Mouse (Mus musculus): ENCODE measurements around the gene Mzt1. TPM values are rescaled to one million over a fixed set of nuclear protein-coding genes. Genes with fewer than 3 reads are reported as not detected.

Mzt1 gene
- 19.1 and 25.8 TPM in 2 replicates for polyA plus RNA-seq (2012; rRNA removed)
- polyA plus RNA-seq (2014; fragmentation: Nextera tagmentation; extraction: Ambion mirVana): 29.5 and 30.4 TPM in 2 replicates

- no peak for TF ChIP-seq EP300 (IDR thresholded peaks at IDR 0.05; ENCODE audit: low read depth)
- no peak for TF ChIP-seq CTCF (IDR thresholded peaks at IDR 0.05; ENCODE audit: low read depth)
- Histone ChIP-seq H3K27ac (peak within 1 kb of the TSS; percentile 88), H3K27me3 (ENCODE audit: control insufficient read depth, insufficient read depth, low read length) (no peaks in the 10 kb centered on the region), H3K9ac (replicated peaks) (peak within 1 kb of the TSS; percentile 98), H3K4me3 (ENCODE audit: insufficient read depth in 1 of 2, low read depth in 2 of 2, low read length in 2 of 2) (peak within 1 kb of the TSS; percentile 95 to 98), H3K9me3 (ENCODE audit: control insufficient read depth, low read length) (no peaks in the 10 kb centered on the region), H3K4me1 (replicated peaks; ENCODE audit: control insufficient read depth in 2 of 2, insufficient read depth in 2 of 2, low read length in 1 of 2) (peaks cover 10 to 23% of the 10 kb centered on the region in 2 experiments), H3K36me3 (replicated peaks; ENCODE audit: control insufficient read depth, insufficient read depth, low read depth) (peaks cover under 1% of the 10 kb centered on the region), H3K4me2 (ENCODE audit: low read depth) (peak within 1 kb of the TSS; percentile 76)
- ATAC-seq (ENCODE audit: insufficient read depth): peak; percentile 91
- DNase-seq (ENCODE audit: low read depth in 3 of 3, low spot score in 3 of 3): peak; percentile 86 to 92 (median 89)
- WGBS (ENCODE audit: insufficient replicate concordance): under 1% methylated on average over 67 of the region's 81 CpGs
Measured at GRCm38 (mm10) chr14:99046031-99046781, at the start of gene Mzt1, which contains the start of gene Bora. Gene Mzt1 (minus strand): TSS chr14:99046134. Gene Bora (plus strand): TSS chr14:99046222.

GRCm38 (mm10) chr14:99088947-99089346 lies 43.0 kb upstream of the Mzt1 start:
- Histone ChIP-seq H3K4me2 (ENCODE audit: low read depth) (no peak overlapping the region), H3K9ac (replicated peaks) (no peak overlapping the region), H3K27me3 (ENCODE audit: control insufficient read depth, insufficient read depth, low read length) (no peaks in the 10 kb centered on the region), H3K9me3 (ENCODE audit: control insufficient read depth, low read length) (no peaks in the 10 kb centered on the region), H3K27ac (no peak overlapping the region), H3K4me1 (replicated peaks; ENCODE audit: control insufficient read depth in 2 of 2, insufficient read depth in 2 of 2, low read length in 1 of 2) (no peaks in the 10 kb centered on the region), H3K36me3 (replicated peaks; ENCODE audit: control insufficient read depth, insufficient read depth, low read depth) (peaks cover 57% of the 10 kb centered on the region), H3K4me3 (ENCODE audit: insufficient read depth in 1 of 2, low read depth in 2 of 2, low read length in 2 of 2) (no peak overlapping the region)
- ATAC-seq (ENCODE audit: insufficient read depth) (no peak), DNase-seq (ENCODE audit: low read depth in 3 of 3, low spot score in 3 of 3) (no peak)
- WGBS (ENCODE audit: insufficient replicate concordance): 87% methylated on average over 7 of the region's 7 CpGs
- TF ChIP-seq CTCF (IDR thresholded peaks at IDR 0.05; ENCODE audit: low read depth) (no peak), EP300 (IDR thresholded peaks at IDR 0.05; ENCODE audit: low read depth) (no peak)

GRCm38 (mm10) chr14:99071146-99071545 lies 25.2 kb upstream of the Mzt1 start:
- no peak for DNase-seq (ENCODE audit: low read depth in 3 of 3, low spot score in 3 of 3)
- no peak overlapping the region for H3K4me2 ChIP-seq (ENCODE audit: low read depth)
- H3K9me3 ChIP-seq (ENCODE audit: control insufficient read depth, low read length): no peaks in the 10 kb centered on the region
- no peaks in the 10 kb centered on the region for H3K27me3 ChIP-seq (ENCODE audit: control insufficient read depth, insufficient read depth, low read length)
- H3K4me3 ChIP-seq (ENCODE audit: insufficient read depth in 1 of 2, low read depth in 2 of 2, low read length in 2 of 2): no peak overlapping the region
- ATAC-seq (ENCODE audit: insufficient read depth): no peak
- H3K9ac ChIP-seq (replicated peaks): no peak overlapping the region
- peaks cover 48% of the 10 kb centered on the region for H3K36me3 ChIP-seq (replicated peaks; ENCODE audit: control insufficient read depth, insufficient read depth, low read depth)
- H3K4me1 ChIP-seq (replicated peaks; ENCODE audit: control insufficient read depth in 2 of 2, insufficient read depth in 2 of 2, low read length in 1 of 2): no peaks in the 10 kb centered on the region
- H3K27ac ChIP-seq: no peak overlapping the region
- 79% methylated on average over 4 of the region's 4 CpGs for WGBS (ENCODE audit: insufficient replicate concordance)
- TF ChIP-seq CTCF (IDR thresholded peaks at IDR 0.05; ENCODE audit: low read depth) (no peak), EP300 (IDR thresholded peaks at IDR 0.05; ENCODE audit: low read depth) (no peak)

GRCm38 (mm10) chr14:99063091-99063490 lies 17.2 kb upstream of the Mzt1 start:
- Histone ChIP-seq H3K4me2 (ENCODE audit: low read depth) (no peak overlapping the region), H3K9ac (replicated peaks) (no peak overlapping the region), H3K36me3 (replicated peaks; ENCODE audit: control insufficient read depth, insufficient read depth, low read depth) (peaks cover 34% of the 10 kb centered on the region), H3K27me3 (ENCODE audit: control insufficient read depth, insufficient read depth, low read length) (no peaks in the 10 kb centered on the region), H3K4me3 (ENCODE audit: insufficient read depth in 1 of 2, low read depth in 2 of 2, low read length in 2 of 2) (no peak overlapping the region), H3K9me3 (ENCODE audit: control insufficient read depth, low read length) (no peaks in the 10 kb centered on the region), H3K4me1 (replicated peaks; ENCODE audit: control insufficient read depth in 2 of 2, insufficient read depth in 2 of 2, low read length in 1 of 2) (no peaks in the 10 kb centered on the region), H3K27ac (no peak overlapping the region)
- ATAC-seq (ENCODE audit: insufficient read depth): no peak
- TF ChIP-seq EP300 (IDR thresholded peaks at IDR 0.05; ENCODE audit: low read depth) (no peak), CTCF (IDR thresholded peaks at IDR 0.05; ENCODE audit: low read depth) (no peak)
- 64% methylated on average over 2 of the region's 2 CpGs for WGBS (ENCODE audit: insufficient replicate concordance)
- no peak for DNase-seq (ENCODE audit: low read depth in 3 of 3, low spot score in 3 of 3)

DNA sequence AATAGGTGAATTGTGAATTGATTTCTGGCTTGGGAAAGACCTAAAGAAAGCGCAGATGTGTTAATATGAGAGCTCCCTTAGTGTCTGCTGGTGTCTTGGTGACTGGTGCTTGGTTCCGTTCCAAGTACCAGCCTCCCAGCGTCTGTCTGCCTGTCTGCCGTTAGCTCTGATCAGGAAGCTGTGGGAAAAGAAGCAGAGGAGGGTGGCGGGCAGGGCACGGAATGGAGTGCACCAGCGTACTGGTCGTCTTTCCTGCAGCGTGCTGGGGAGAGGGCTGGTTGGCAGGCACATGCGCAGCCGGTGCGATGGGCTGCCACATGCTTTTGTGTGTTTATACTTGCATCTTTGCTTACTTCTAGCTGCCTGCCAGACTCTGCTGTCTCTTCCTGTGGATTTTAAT lies 14.7 kb upstream of the Mzt1 start:
- Histone ChIP-seq H3K36me3 (replicated peaks; ENCODE audit: control insufficient read depth, insufficient read depth, low read depth) (peaks cover 33% of the 10 kb centered on the region), H3K4me2 (ENCODE audit: low read depth) (no peak overlapping the region), H3K4me3 (ENCODE audit: insufficient read depth in 1 of 2, low read depth in 2 of 2, low read length in 2 of 2) (no peak overlapping the region), H3K27me3 (ENCODE audit: control insufficient read depth, insufficient read depth, low read length) (no peaks in the 10 kb centered on the region), H3K27ac (no peak overlapping the region), H3K9me3 (ENCODE audit: control insufficient read depth, low read length) (no peaks in the 10 kb centered on the region), H3K4me1 (replicated peaks; ENCODE audit: control insufficient read depth in 2 of 2, insufficient read depth in 2 of 2, low read length in 1 of 2) (no peaks in the 10 kb centered on the region), H3K9ac (replicated peaks) (no peak overlapping the region)
- no peak for DNase-seq (ENCODE audit: low read depth in 3 of 3, low spot score in 3 of 3)
- no peak for TF ChIP-seq CTCF (IDR thresholded peaks at IDR 0.05; ENCODE audit: low read depth)
- TF ChIP-seq EP300 (IDR thresholded peaks at IDR 0.05; ENCODE audit: low read depth): no peak
- 89% methylated on average over 12 of the region's 12 CpGs for WGBS (ENCODE audit: insufficient replicate concordance)
- no peak for ATAC-seq (ENCODE audit: insufficient read depth)

Data from liver, embryonic 14.5 days (tissue).